Mouse (Mus musculus) C2C12 (cell line): ENCODE results near the gene Grifin.

ENCODE experiments used
- CTCF ChIP-seq: IDR thresholded peaks from one replicate; pipeline ENCODE4 v1.5.1; 2011; ENCODE audit not compliant: control insufficient read depth, insufficient read depth, insufficient read length
- MAX ChIP-seq: IDR thresholded peaks from one replicate; pipeline ENCODE4 v1.6.1; 2011; ENCODE audit warnings: mild to moderate bottlenecking, control low read depth
- MYOG ChIP-seq: IDR thresholded peaks from one replicate; pipeline ENCODE4 v1.6.1; 2011; ENCODE audit not compliant: control insufficient read depth, insufficient read length; ENCODE audit errors: extremely low read depth
- USF1 ChIP-seq: IDR thresholded peaks from one replicate; pipeline ENCODE4 v1.6.1; 2011; ENCODE audit warnings: low read depth, mild to moderate bottlenecking, control low read depth, moderate library complexity

DNA sequence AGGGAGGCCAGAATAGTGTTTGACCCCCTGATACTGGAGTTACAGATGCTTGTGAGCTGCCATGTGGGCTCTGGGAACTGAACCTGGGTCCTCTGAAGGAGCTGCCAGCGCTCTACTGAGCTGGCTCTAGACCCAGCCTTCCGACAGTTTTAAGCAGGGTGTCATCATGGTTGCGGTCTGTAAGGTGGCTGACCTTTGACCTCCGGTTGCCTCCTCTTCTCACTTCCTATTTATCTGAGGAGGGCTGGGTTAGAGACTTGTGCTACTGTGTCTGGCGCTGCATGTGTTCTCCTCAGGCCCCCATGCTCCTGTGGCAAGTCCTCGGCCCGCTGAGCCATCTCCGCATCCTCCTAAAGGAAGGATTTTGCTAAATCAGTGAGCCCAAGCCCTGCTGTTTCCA, 51.0 kb downstream of the Grifin start:
- TF ChIP-seq USF1 (no peak), CTCF (no peak), MAX (no peak), MYOG (no peak)
